Mouse (Mus musculus) MEL (cell line): ENCODE data around the gene Rgl1. TPM values are rescaled to one million over a fixed set of nuclear protein-coding genes. Genes with fewer than 3 reads are reported as not detected.
A peak's percentile ranks its signal among the peaks of the same experiment; 100 is the strongest.

ENCODE experiments used
- DNase-seq: peaks from one replicate; pipeline ENCODE4 v3.0.0; 2011; ENCODE audit warnings: low read depth, low spot score
- H3K27ac ChIP-seq: 2 replicates; pipeline ENCODE4 v1.5.1; 2012; ENCODE audit warnings: low read depth, mild to moderate bottlenecking, control low read depth, low read length, moderate library complexity; ENCODE audit not compliant: control insufficient read depth
- H3K27me3 ChIP-seq, 2 experiments: fragments of 150-350 bp in 1 of 2; sonication (generic) in 1 of 2; 2 replicates each; pipeline ENCODE4 v1.6.1; 2012; ENCODE audit warnings: low read length in 2 of 2, mild to moderate bottlenecking in 2 of 2, improper control_type of control experiment in 1 of 2, moderate library complexity in 1 of 2; ENCODE audit not compliant: insufficient read depth in 2 of 2, control insufficient read depth in 1 of 2
- H3K36me3 ChIP-seq, 2 experiments: 2 replicates each; pipeline ENCODE4 v1.6.1; 2012 to 2014; ENCODE audit warnings: low read length in 2 of 2, improper control_type of control experiment in 1 of 2, inconsistent platforms in 1 of 2, mild to moderate bottlenecking in 1 of 2; ENCODE audit not compliant: insufficient read depth in 2 of 2, control insufficient read depth in 1 of 2
- H3K4me1 ChIP-seq, 2 experiments: fragments of 150-350 bp in 1 of 2; sonication (generic) in 1 of 2; 2 replicates each; pipeline ENCODE4 v1.6.1; 2012; ENCODE audit warnings: low read length in 2 of 2, improper control_type of control experiment in 1 of 2, mild to moderate bottlenecking in 1 of 2; ENCODE audit not compliant: insufficient read depth in 2 of 2, control insufficient read depth in 1 of 2
- H3K4me3 ChIP-seq, 2 experiments: fragments of 150-350 bp in 1 of 2; sonication (generic) in 1 of 2; 2 replicates each; pipeline ENCODE4 v1.5.1; 2012; ENCODE audit warnings: low read depth in 2 of 2, low read length in 2 of 2, mild to moderate bottlenecking in 2 of 2, moderate library complexity in 2 of 2, control low read depth in 1 of 2, improper control_type of control experiment in 1 of 2; ENCODE audit not compliant: control insufficient read depth in 1 of 2, insufficient read depth in 1 of 2
- H3K79me2 ChIP-seq: 2 replicates; pipeline ENCODE4 v1.6.1; 2012; ENCODE audit warnings: mild to moderate bottlenecking, low read length, moderate library complexity; ENCODE audit not compliant: control insufficient read depth, poor library complexity, insufficient read depth
- H3K9ac ChIP-seq: 2 replicates; pipeline ENCODE4 v1.6.1; 2012; ENCODE audit warnings: low read depth, mild to moderate bottlenecking, control low read depth, low read length, moderate library complexity; ENCODE audit not compliant: control insufficient read depth, poor library complexity, severe bottlenecking
- H3K9me3 ChIP-seq: fragments of 150-350 bp; sonication (generic); replicated peaks from 2 replicates; pipeline ENCODE4 v1.6.1; 2012; ENCODE audit warnings: mild to moderate bottlenecking, low read length, improper control_type of control experiment, moderate library complexity; ENCODE audit not compliant: insufficient read depth
- EP300 ChIP-seq, 2 experiments: IDR thresholded peaks; 2 replicates each; pipeline ENCODE4 v1.6.1; 2011; ENCODE audit warnings: improper control_type of control experiment in 2 of 2, low read length in 2 of 2, low read depth in 1 of 2, mild to moderate bottlenecking in 1 of 2
- ETS1 ChIP-seq: IDR thresholded peaks from 2 replicates; pipeline ENCODE4 v1.6.1; 2012; ENCODE audit warnings: low read depth, mild to moderate bottlenecking, inconsistent platforms, low read length, improper control_type of control experiment, moderate library complexity
- GABPA ChIP-seq: IDR thresholded peaks from 2 replicates; pipeline ENCODE4 v1.6.1; 2012; ENCODE audit warnings: low read depth, mild to moderate bottlenecking, inconsistent platforms, low read length, improper control_type of control experiment, moderate library complexity
- HCFC1 ChIP-seq: IDR thresholded peaks from 2 replicates; pipeline ENCODE4 v1.6.1; 2012; ENCODE audit warnings: low read depth, mild to moderate bottlenecking, inconsistent platforms, low read length, improper control_type of control experiment, moderate library complexity
- KAT2A ChIP-seq: conservative IDR thresholded peaks from 2 replicates; pipeline ENCODE4 v1.6.1; 2012; ENCODE audit warnings: low read depth, low read length, improper control_type of control experiment, inconsistent platforms
- MAX ChIP-seq: IDR thresholded peaks from 2 replicates; pipeline ENCODE4 v1.6.1; 2011; ENCODE audit warnings: low read length, improper control_type of control experiment
- MEF2A ChIP-seq: IDR thresholded peaks from 2 replicates; pipeline ENCODE4 v1.6.1; 2014; ENCODE audit warnings: low read depth, mild to moderate bottlenecking, inconsistent platforms, low read length, improper control_type of control experiment; ENCODE audit not compliant: poor library complexity, insufficient replicate concordance, severe bottlenecking; ENCODE audit errors: extremely low read depth
- MXI1 ChIP-seq: IDR thresholded peaks from 2 replicates; pipeline ENCODE4 v1.6.1; 2011; ENCODE audit warnings: mild to moderate bottlenecking, low read depth, low read length, improper control_type of control experiment
- MYB ChIP-seq: IDR thresholded peaks from 2 replicates; pipeline ENCODE4 v1.6.1; 2011; ENCODE audit warnings: mild to moderate bottlenecking, low read depth, low read length, improper control_type of control experiment
- NELFE ChIP-seq: IDR thresholded peaks from 2 replicates; pipeline ENCODE4 v1.6.1; 2011; ENCODE audit warnings: low read depth, low read length, improper control_type of control experiment
- POLR2AphosphoS2 ChIP-seq: IDR thresholded peaks from 2 replicates; pipeline ENCODE4 v1.6.1; 2011; ENCODE audit warnings: low read length, improper control_type of control experiment
- POLR2AphosphoS5 ChIP-seq: IDR thresholded peaks from 2 replicates; pipeline ENCODE4 v1.6.1; 2012; ENCODE audit warnings: low read depth, borderline replicate concordance, mild to moderate bottlenecking, inconsistent platforms, low read length, moderate library complexity, mixed read lengths
- RAD21 ChIP-seq: IDR thresholded peaks from 2 replicates; pipeline ENCODE4 v1.6.1; 2011; ENCODE audit warnings: mild to moderate bottlenecking, low read depth, low read length, improper control_type of control experiment
- SIN3A ChIP-seq: IDR thresholded peaks from 2 replicates; pipeline ENCODE4 v1.6.1; 2012; ENCODE audit warnings: low read length, improper control_type of control experiment, inconsistent platforms
- SMC3 ChIP-seq: IDR thresholded peaks from 2 replicates; pipeline ENCODE4 v1.6.1; 2011; ENCODE audit warnings: low read depth, low read length, improper control_type of control experiment
- TBP ChIP-seq: IDR thresholded peaks from 2 replicates; pipeline ENCODE4 v1.8.0; 2011; ENCODE audit warnings: low read depth, low read length, improper control_type of control experiment
- TCF12 ChIP-seq: IDR thresholded peaks from 2 replicates; pipeline ENCODE4 v1.6.1; 2014; ENCODE audit warnings: low read depth, mild to moderate bottlenecking, inconsistent platforms, low read length, improper control_type of control experiment, moderate library complexity
- UBTF ChIP-seq: IDR thresholded peaks from 2 replicates; pipeline ENCODE4 v1.6.1; 2012; ENCODE audit warnings: low read depth, mild to moderate bottlenecking, inconsistent platforms, low read length, improper control_type of control experiment, moderate library complexity, borderline replicate concordance; ENCODE audit not compliant: insufficient read depth
- USF1 ChIP-seq: IDR thresholded peaks from 2 replicates; pipeline ENCODE4 v1.6.1; 2014; ENCODE audit warnings: low read depth, mild to moderate bottlenecking, inconsistent platforms, low read length, improper control_type of control experiment, moderate library complexity
- USF2 ChIP-seq, 2 experiments: IDR thresholded peaks; 2 replicates each; pipeline ENCODE4 v1.6.1; 2011 to 2012; ENCODE audit warnings: improper control_type of control experiment in 2 of 2, low read length in 2 of 2, borderline replicate concordance in 1 of 2, inconsistent platforms in 1 of 2, low read depth in 1 of 2, mild to moderate bottlenecking in 1 of 2; ENCODE audit not compliant: insufficient read depth in 1 of 2
- ZC3H11A ChIP-seq: IDR thresholded peaks from 2 replicates; pipeline ENCODE4 v1.6.1; 2012; ENCODE audit warnings: low read depth, mild to moderate bottlenecking, inconsistent platforms, low read length, improper control_type of control experiment
- ZKSCAN1 ChIP-seq: IDR thresholded peaks from 2 replicates; pipeline ENCODE4 v1.6.1; 2012; ENCODE audit warnings: low read depth, mild to moderate bottlenecking, inconsistent platforms, low read length, improper control_type of control experiment, moderate library complexity
- ZMIZ1 ChIP-seq: IDR thresholded peaks from 2 replicates; pipeline ENCODE4 v1.6.1; 2012; ENCODE audit warnings: low read depth, mild to moderate bottlenecking, inconsistent platforms, low read length, improper control_type of control experiment, moderate library complexity
- ZNF384 ChIP-seq: IDR thresholded peaks from 2 replicates; pipeline ENCODE4 v1.6.1; 2012; ENCODE audit warnings: low read depth, mild to moderate bottlenecking, inconsistent platforms, low read length, improper control_type of control experiment
- polyA plus RNA-seq, 2 experiments: library from polyadenylated mRNA; stranded (reverse) in 1 of 2; unstranded in 1 of 2; fragments of >175 nt in 1 of 2; fragments of >200 nt in 1 of 2; gene quantifications; 2 replicates each; pipeline versions ENCODE4 v1.2.1 to v1.2.4; 2012; ENCODE audit warnings: low replicate concordance in 2 of 2, low read depth in 1 of 2; ENCODE audit not compliant: insufficient read length in 2 of 2, insufficient read depth in 1 of 2, missing spikeins in 1 of 2
- total RNA-seq: library from RNA; depleted of rRNA; stranded (reverse); fragments of 300-350 nt; gene quantifications from 2 replicates; pipeline ENCODE4 v1.2.3, GENCODE M21; 2012

The Rgl1 gene
- total and polyA plus RNA-seq, 3 experiments = 0.12 to 0.39 TPM; not detected in 1

GRCm38 (mm10) chr1:152807619-152808391 lies 41.7 kb upstream of the Rgl1 start (continued):
- peak; percentile 59 for TF ChIP-seq HCFC1
- no peak for TF ChIP-seq SMC3
- TF ChIP-seq RAD21 = no peak
- TF ChIP-seq ZC3H11A = no peak
- TF ChIP-seq GABPA = no peak
- peak; percentile 43; the same call in 1 of the 2 replicates for TF ChIP-seq TBP
- TF ChIP-seq MYB = no peak
- peak; percentile 32 for TF ChIP-seq NELFE
- TF ChIP-seq USF1 = no peak
- TF ChIP-seq UBTF = no peak
- peak; percentile 26; the same call in 1 of the 2 replicates for TF ChIP-seq ZMIZ1
- TF ChIP-seq EP300 (IDR thresholded peaks at IDR 0.05; ENCODE audit: low read depth in 1 of 2, low read length in 2 of 2) = no peak; a peak in 1 of 4 replicates
- no peak for TF ChIP-seq TCF12
- no peak for TF ChIP-seq POLR2AphosphoS5
- no peak for TF ChIP-seq ZKSCAN1
- no peak for TF ChIP-seq ZNF384
- no peak for TF ChIP-seq MAX

- peaks cover 14% of the 10 kb centered on the region for H3K79me2 ChIP-seq
- no peak overlapping the region for H3K4me3 ChIP-seq
- DNase-seq = no peak
- no peak overlapping the region for H3K27ac ChIP-seq
- H3K4me1 ChIP-seq = peaks cover 3 to 30% of the 10 kb centered on the region in 2 experiments; a peak in 3 of 4 replicates
- no peaks in the 10 kb centered on the region for H3K9me3 ChIP-seq
- peaks cover 0 to 19% of the 10 kb centered on the region in 2 experiments; a peak in 2 of 4 replicates for H3K36me3 ChIP-seq
- TF ChIP-seq MYB (no peak), USF2 (IDR thresholded peaks at IDR 0.05; ENCODE audit: borderline replicate concordance in 1 of 2, insufficient read depth in 1 of 2, low read depth in 1 of 2, low read length in 2 of 2) (no peak), HCFC1 (no peak), MEF2A (no peak), UBTF (no peak), USF1 (no peak), ETS1 (no peak), ZMIZ1 (no peak), SIN3A (no peak), NELFE (no peak), POLR2AphosphoS2 (no peak), MXI1 (no peak), KAT2A (no peak), TBP (no peak), MAX (no peak)
- no peak overlapping the region for H3K9ac ChIP-seq
- H3K27me3 ChIP-seq = no peaks in the 10 kb centered on the region
These were observed 38.8 kb upstream of the Rgl1 start for GRCm38 (mm10) chr1:152804907-152805306.
